In the genomic region with DNA sequence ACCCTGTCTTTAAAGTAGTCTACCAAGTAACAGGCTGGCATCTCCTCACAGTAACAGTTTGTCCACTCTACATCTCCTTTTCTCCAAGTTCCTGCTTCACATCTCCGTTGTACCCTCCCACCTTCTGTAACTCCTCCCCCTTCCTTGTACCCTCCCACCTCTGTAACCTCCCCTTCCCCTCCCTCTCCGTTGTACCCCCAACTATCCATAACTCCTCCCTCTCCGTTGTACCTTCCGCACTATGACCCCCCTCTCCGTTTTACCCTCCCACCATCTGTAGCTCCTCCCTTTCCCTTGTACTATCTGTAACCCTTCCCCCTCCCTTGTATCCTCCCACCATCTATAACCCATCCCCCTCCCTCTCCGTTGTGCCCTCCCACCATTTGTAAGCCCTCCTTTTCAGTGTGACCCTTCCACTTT, we compare ENCODE assay signal across 7 mouse cellular contexts.
DNase-seq lines count a peak whose midpoint lies in the region; ATAC-seq lines count a peak whose summit lies in the region.

No protein-coding gene starts in this region.

- 6% methylated on average over 6 of the region's 6 CpGs for whole genome bisulfite sequencing in embryonic facial prominence, embryonic 15.5 days
- WGBS in liver, embryonic 11.5 days, result 9% methylated on average over 6 of the region's 6 CpGs

- H3K4me3 ChIP-seq in embryonic facial prominence, embryonic 15.5 days (replicated peaks), result 0 out of 2 replicates have a peak overlapping the region, but pooled peaks have one; percentile 1
- H3K4me3 ChIP-seq in liver, embryonic 11.5 days (ENCODE audit: low read depth, low read length), result peak overlapping the region; percentile 94

- H3K27me3 ChIP-seq in embryonic facial prominence, embryonic 15.5 days, result 0 out of 2 replicates have a peak, but pooled peaks cover 3% of the 10 kb centered on the region
- no peaks in the 10 kb centered on the region for H3K27me3 ChIP-seq in liver, embryonic 11.5 days (replicated peaks; ENCODE audit: control insufficient read depth, insufficient read depth, low read length)

- DNase-seq in thymus, postnatal 0 days (ENCODE audit: low spot score), result peak; percentile 81
- DNase-seq in thymus, postnatal 25 days, result no peak
- DNase-seq in liver, embryonic 11.5 days (ENCODE audit: low spot score), result peak; percentile 45
- DNase-seq in yolk sac, embryonic 10.5 days (ENCODE audit: low spot score), result peak; percentile 47
- no peak for DNase-seq in kidney, adult 18-20 months
- no peak for DNase-seq in gastrocnemius, postnatal 14 days

- H3K4me2 ChIP-seq in embryonic facial prominence, embryonic 15.5 days (replicated peaks), result no peak overlapping the region
- H3K4me2 ChIP-seq in liver, embryonic 11.5 days, result peak overlapping the region; percentile 82

- ATAC-seq in embryonic facial prominence, embryonic 15.5 days (ENCODE audit: insufficient number of reproducible peaks, low FRiP score, low TSS enrichment, low read depth), result no peak
- ATAC-seq in liver, embryonic 11.5 days (replicated peaks; ENCODE audit: low FRiP score), result peak; percentile 68; the same call in 1 of the 2 replicates

- H3K9ac ChIP-seq in embryonic facial prominence, embryonic 15.5 days, result no peak overlapping the region
- H3K9ac ChIP-seq in liver, embryonic 11.5 days (ENCODE audit: low read depth, low read length), result no peak overlapping the region

- peaks cover 7% of the 10 kb centered on the region; the same call in 1 of the 2 replicates for H3K36me3 ChIP-seq in embryonic facial prominence, embryonic 15.5 days
- H3K36me3 ChIP-seq in liver, embryonic 11.5 days (ENCODE audit: control insufficient read depth, insufficient read depth, low read length), result 0 out of 2 replicates have a peak, but pooled peaks cover 2% of the 10 kb centered on the region

- 0 out of 2 replicates have a peak, but pooled peaks cover 4% of the 10 kb centered on the region for H3K4me1 ChIP-seq in embryonic facial prominence, embryonic 15.5 days
- peaks cover 7% of the 10 kb centered on the region; the same call in 1 of the 2 replicates for H3K4me1 ChIP-seq in liver, embryonic 11.5 days (replicated peaks; ENCODE audit: control insufficient read depth, insufficient read depth, low read length)

- no peak overlapping the region for H3K27ac ChIP-seq in embryonic facial prominence, embryonic 15.5 days (replicated peaks)
- H3K27ac ChIP-seq in liver, embryonic 11.5 days (ENCODE audit: low read depth, low read length), result no peak overlapping the region

- intact Hi-C loops in gastrocnemius, postnatal 14 days (cut with DNase I; ENCODE audit: low total_unique reads), result no loop called here

- H3K9me3 ChIP-seq in embryonic facial prominence, embryonic 15.5 days (replicated peaks), result no peaks in the 10 kb centered on the region
- H3K9me3 ChIP-seq in liver, embryonic 11.5 days (ENCODE audit: control insufficient read depth, low read length), result no peaks in the 10 kb centered on the region

Comparison
In these comparisons a context has a peak if more than half of its experiments do, and no peak if none do; other contexts are left out.
1. DNase-seq: peak in thymus, postnatal 0 days (single experiment), liver, embryonic 11.5 days (single experiment) and yolk sac, embryonic 10.5 days (single experiment); none in thymus, postnatal 25 days (single experiment), kidney, adult 18-20 months (single experiment) and gastrocnemius, postnatal 14 days (single experiment).